ENCODE assay signal across 10 mouse cellular contexts in the genomic region with DNA sequence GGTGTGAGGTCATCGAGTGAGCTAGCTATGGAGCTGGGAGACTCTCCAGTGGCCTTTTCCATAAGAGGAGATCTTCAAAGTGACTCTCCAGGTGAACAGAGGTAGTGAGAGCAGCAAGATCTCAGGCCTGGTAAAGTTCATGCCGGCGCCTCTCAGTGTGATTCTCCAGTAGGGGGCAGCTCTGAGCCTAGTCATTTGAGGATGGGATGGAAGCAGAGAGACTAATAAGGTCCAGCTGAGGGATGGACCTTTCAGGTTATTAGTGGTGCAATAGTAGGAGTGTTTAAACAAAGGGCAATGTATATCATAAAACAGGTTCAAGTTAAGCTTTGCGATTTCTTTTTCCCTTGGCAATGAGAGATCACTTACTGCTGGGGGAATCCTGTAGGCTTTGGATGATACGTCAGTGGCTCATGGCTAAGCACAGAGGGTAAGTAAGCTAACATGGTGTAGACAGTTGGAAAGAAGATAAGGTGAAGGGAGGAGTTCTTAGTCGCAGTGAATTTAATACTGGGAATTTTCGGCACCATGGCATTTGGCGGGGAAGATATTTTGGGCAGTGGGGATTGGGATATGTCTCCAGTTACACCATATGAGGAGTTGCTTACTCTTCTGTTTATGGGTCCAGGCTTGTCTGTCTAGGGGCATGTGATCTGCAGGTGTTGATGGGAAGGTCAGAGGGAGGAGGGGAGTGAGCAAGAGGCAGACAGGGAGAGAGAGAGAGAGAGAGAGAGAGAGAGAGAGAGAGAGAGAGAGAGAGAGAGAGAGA. TPM values are rescaled to one million over a fixed set of nuclear protein-coding genes. Genes with fewer than 3 reads are reported as not detected.
DNase-seq lines count a peak whose midpoint lies in the region; ATAC-seq and TF ChIP-seq lines count a peak whose summit lies in the region.
"Had no signal": no experiment of that assay in that cellular context is flagged by ENCODE, and none has a peak within 500 bp of the region (broad histone marks: within the 10 kb centered on the region; RNA-seq: fewer than 3 reads in every experiment).

No protein-coding gene starts in this region.

- H3K27me3 ChIP-seq in liver, embryonic 12.5 days (replicated peaks): no peaks in the 10 kb centered on the region
- no peaks in the 10 kb centered on the region for H3K27me3 ChIP-seq in liver, adult 2 months (ENCODE audit: control insufficient read depth, insufficient read depth, low read length)
- H3K27me3 ChIP-seq: stomach, embryonic 15.5 days had no signal

- no peak overlapping the region for H3K4me2 ChIP-seq in liver, embryonic 12.5 days
- H3K4me2 ChIP-seq: stomach, embryonic 15.5 days had no signal

- no peak overlapping the region for H3K4me3 ChIP-seq in liver, embryonic 12.5 days
- no peak overlapping the region for H3K4me3 ChIP-seq in liver, adult 2 months (ENCODE audit: insufficient read depth, low read depth, low read length)
- H3K4me3 ChIP-seq: stomach, embryonic 15.5 days had no signal

- no peak overlapping the region for H3K9ac ChIP-seq in liver, embryonic 12.5 days
- H3K9ac ChIP-seq in liver, adult 2 months (ENCODE audit: low read depth, low read length): no peak overlapping the region
- H3K9ac ChIP-seq: stomach, embryonic 15.5 days had no signal

- no peaks in the 10 kb centered on the region for H3K4me1 ChIP-seq in liver, embryonic 12.5 days
- peaks cover 13% of the 10 kb centered on the region; the same call in 1 of the 2 replicates for H3K4me1 ChIP-seq in liver, adult 2 months (ENCODE audit: control insufficient read depth, insufficient read depth, low read length)
- H3K4me1 ChIP-seq: stomach, embryonic 15.5 days had no signal

- TF ChIP-seq CTCF in liver, adult 2 months (IDR thresholded peaks at IDR 0.05; ENCODE audit: low read depth, low read length): peak; percentile 67

- 41% methylated on average over 8 of the region's 8 CpGs for WGBS in liver, embryonic 12.5 days (ENCODE audit: insufficient replicate concordance)
- 33% methylated on average over 8 of the region's 8 CpGs for WGBS in liver, adult 2 months

- no peaks in the 10 kb centered on the region for H3K9me3 ChIP-seq in liver, embryonic 12.5 days (replicated peaks)
- H3K9me3 ChIP-seq: stomach, embryonic 15.5 days had no signal

- no peaks in the 10 kb centered on the region for H3K36me3 ChIP-seq in liver, embryonic 12.5 days
- H3K36me3 ChIP-seq in liver, adult 2 months (ENCODE audit: control insufficient read depth, insufficient read depth, low read length): no peaks in the 10 kb centered on the region
- H3K36me3 ChIP-seq: stomach, embryonic 15.5 days had no signal

- DNase-seq in cerebellum, adult 18-20 months: peak; percentile 13 to 25
- no peak for DNase-seq in cerebellum, adult 11 months
- DNase-seq in liver: peak; percentile 42
- peak; percentile 78 for DNase-seq in liver, adult 2 months (ENCODE audit: extremely low read depth, low read depth, low spot score)
- DNase-seq in urinary bladder, postnatal 10 days (ENCODE audit: low spot score): no peak
- no peak for DNase-seq in ovary, adult 18-20 months (ENCODE audit: low spot score)

- no peak for ATAC-seq in liver, embryonic 12.5 days
- peak; percentile 54 for ATAC-seq in common myeloid progenitor, adult 5-6 weeks (replicated peaks; ENCODE audit: low read depth, poor library complexity, severe bottlenecking)

- no peak for TF ChIP-seq POLR2A in liver, adult 2 months (IDR thresholded peaks at IDR 0.05; ENCODE audit: extremely low read depth, insufficient read depth, low read length)

- no peaks in the 10 kb centered on the region for H3K79me2 ChIP-seq in liver, adult 2 months (ENCODE audit: control insufficient read depth, insufficient read depth, low read length)

- no peak overlapping the region for H3K27ac ChIP-seq in liver, embryonic 12.5 days
- peak overlapping the region; percentile 94 for H3K27ac ChIP-seq in liver, adult 2 months (replicated peaks; ENCODE audit: insufficient read depth, low read depth, low read length)
- H3K27ac ChIP-seq: stomach, embryonic 15.5 days had no signal

RNA-seq across cellular contexts. Expression of a gene that starts 17.9 kb away (rescaled TPM):
- polyA plus RNA-seq in liver, embryonic 12.5 days (2016; fragmentation: Nextera tagmentation; extraction: Ambion mirVana): 4.3 and 5.0 TPM in 2 replicates
- total RNA-seq in common myeloid progenitor, adult 5-6 weeks (2017): 0.82 and 2.6 TPM in 2 replicates
- 3.5 and 5.6 TPM in 2 replicates for total RNA-seq in liver, adult 2 months (2014; rRNA removed)
- 30.9 and 44.1 TPM in 2 replicates for polyA plus RNA-seq in liver, adult 2 months (2012; rRNA removed)

RNA-seq across cellular contexts. Expression of a gene that starts 47.2 kb away (rescaled TPM):
- polyA plus RNA-seq in liver, embryonic 12.5 days (2016; fragmentation: Nextera tagmentation; extraction: Ambion mirVana): 8.9 and 9.1 TPM in 2 replicates
- not detected in 2 replicates for total RNA-seq in common myeloid progenitor, adult 5-6 weeks (2017)
- total RNA-seq in liver, adult 2 months (2014; rRNA removed): 470 and 497 TPM in 2 replicates
- 279 and 317 TPM in 2 replicates for polyA plus RNA-seq in liver, adult 2 months (2012; rRNA removed)

RNA-seq across cellular contexts. Expression of a gene that starts 48.4 kb away (rescaled TPM):
- not detected in 2 replicates for polyA plus RNA-seq in liver, embryonic 12.5 days (2016; fragmentation: Nextera tagmentation; extraction: Ambion mirVana)
- not detected in 2 replicates for total RNA-seq in common myeloid progenitor, adult 5-6 weeks (2017)
- total RNA-seq in liver, adult 2 months (2014; rRNA removed): not detected in 2 replicates
- not detected in 2 replicates for polyA plus RNA-seq in liver, adult 2 months (2012; rRNA removed)
- polyA plus RNA-seq: lung, embryonic 16.5 days; stomach, embryonic 15.5 days had no signal

Comparison
In these comparisons a context has a peak if more than half of its experiments do, and no peak if none do; other contexts are left out.
1. DNase-seq: peak in cerebellum, adult 18-20 months (2 of 2), liver (single experiment) and liver, adult 2 months (single experiment); none in cerebellum, adult 11 months (single experiment), urinary bladder, postnatal 10 days (single experiment) and ovary, adult 18-20 months (single experiment).
2. RNA of a gene that starts 47.2 kb away (total RNA-seq): 470 to 497 TPM in liver, adult 2 months; not detected in common myeloid progenitor, adult 5-6 weeks; every median in the first group is over 100 times any median in the second.